Mouse (Mus musculus): ENCODE measurements around the gene Vasp.

DNA sequence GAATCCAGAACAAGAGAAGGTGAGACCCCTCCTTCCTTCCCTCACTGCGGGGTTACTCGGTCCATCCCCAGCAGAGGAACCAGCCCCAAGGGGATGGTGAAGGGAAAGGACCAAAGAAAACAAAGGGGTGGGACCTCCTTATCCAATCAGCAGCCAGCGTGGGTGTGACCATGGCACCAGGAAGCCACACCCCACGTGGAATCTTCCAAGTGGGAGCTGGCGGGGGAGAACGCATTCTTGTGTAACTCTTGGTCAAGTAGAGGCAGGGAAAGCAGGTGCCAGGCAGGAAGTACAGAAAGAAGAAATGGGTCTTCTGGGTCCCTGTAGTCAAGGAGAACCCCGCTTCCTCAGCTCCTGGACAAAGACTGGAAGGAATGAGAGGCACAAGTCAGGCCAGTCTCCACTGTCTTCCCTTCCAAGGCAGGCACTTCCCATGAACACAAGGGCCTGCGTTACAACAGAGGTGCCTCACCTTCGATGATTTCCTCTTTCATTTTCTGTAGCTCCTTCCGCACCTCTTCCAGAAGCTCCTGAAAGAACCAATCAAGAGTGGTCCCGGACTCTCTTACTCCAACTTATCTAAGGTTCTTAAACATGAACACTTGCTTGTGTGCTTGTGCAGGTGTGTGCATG, 14.1 kb downstream of the Vasp start:
- TF ChIP-seq POLR2A (IDR thresholded peaks at IDR 0.05; ENCODE audit: borderline replicate concordance, extremely low read depth, insufficient read depth, insufficient read length, poor library complexity, severe bottlenecking) (no peak), CTCF (IDR thresholded peaks at IDR 0.05; ENCODE audit: borderline replicate concordance, extremely low read depth, insufficient read depth, insufficient read length) (no peak)
